Mouse (Mus musculus) effector memory CD4-positive, alpha-beta T cell, adult 7 months (primary cell): ENCODE results near the gene Atp6ap1. TPM values are rescaled to one million over a fixed set of nuclear protein-coding genes. Genes with fewer than 3 reads are reported as not detected.

Experiments used
- polyA plus RNA-seq: library from polyadenylated mRNA; unstranded; fragments of 100-300 nt; shearing (Covaris generic); gene quantifications from one replicate; pipeline ENCODE4 v1.2.1, GENCODE M21; 2017

Gene Atp6ap1
- 138 TPM for polyA plus RNA-seq

GRCm38 (mm10) chrX:74296538-74297448 is at the start of gene Atp6ap1:
Gene Atp6ap1, plus strand, starts transcription at chrX:74297097.

GRCm38 (mm10) chrX:74249615-74250014 is 47.3 kb upstream of the Atp6ap1 start, which contains the start of gene Flna:
Gene Flna, minus strand, starts transcription at chrX:74249820.

GRCm38 (mm10) chrX:74254153-74254887 is 42.6 kb upstream of the Atp6ap1 start, which contains the start of gene Emd:
Gene Emd, plus strand, starts transcription at chrX:74254687.

GRCm38 (mm10) chrX:74270062-74270901 is 26.6 kb upstream of the Atp6ap1 start, which contains the start of gene Rpl10:
Gene Rpl10, plus strand, starts transcription at chrX:74270812.

GRCm38 (mm10) chrX:74281732-74282394 is 15.0 kb upstream of the Atp6ap1 start, which contains the start of the genes Taz and Dnase1l1:
Gene Taz, plus strand, starts transcription at chrX:74281912.
Gene Dnase1l1, minus strand, starts transcription at chrX:74282337.

GRCm38 (mm10) chrX:74304867-74305700 is 8.2 kb downstream of the Atp6ap1 start, which contains the start of gene Gdi1:
Gene Gdi1, plus strand, starts transcription at chrX:74304998.

GRCm38 (mm10) chrX:74312540-74313464 is 15.9 kb downstream of the Atp6ap1 start, which contains the start of gene Fam50a:
Gene Fam50a, plus strand, starts transcription at chrX:74313033.

GRCm38 (mm10) chrX:74328725-74329161 is 31.8 kb downstream of the Atp6ap1 start, which contains the start of gene Plxna3:
Gene Plxna3, plus strand, starts transcription at chrX:74329066.

GRCm38 (mm10) chrX:74353467-74353770 is 56.5 kb downstream of the Atp6ap1 start, which contains the start of gene Lage3:
Gene Lage3, minus strand, starts transcription at chrX:74353618.

Other genes starting within 250 kb of the Atp6ap1 start
- gene Opn1mw, start 169.6 kb upstream of the Atp6ap1 start, polyA plus RNA-seq = not detected
- gene Mecp2, start 161.7 kb upstream of the Atp6ap1 start, polyA plus RNA-seq = 53.0 TPM
- not detected for gene Tex28, start 129.3 kb upstream of the Atp6ap1 start, polyA plus RNA-seq
- not detected for gene Tktl1, start 119.8 kb upstream of the Atp6ap1 start, polyA plus RNA-seq
- gene Flna, start 47.3 kb upstream of the Atp6ap1 start, polyA plus RNA-seq = 384 TPM
- gene Emd, start 42.4 kb upstream of the Atp6ap1 start, polyA plus RNA-seq = 81.4 TPM
- gene Rpl10, start 26.3 kb upstream of the Atp6ap1 start, polyA plus RNA-seq = 111 TPM
- gene Taz, start 15.2 kb upstream of the Atp6ap1 start, polyA plus RNA-seq = 109 TPM
- 18.5 TPM for gene Dnase1l1, start 14.8 kb upstream of the Atp6ap1 start, polyA plus RNA-seq
- gene Gdi1, start 7.9 kb downstream of the Atp6ap1 start, polyA plus RNA-seq = 206 TPM
- gene Fam50a, start 15.9 kb downstream of the Atp6ap1 start, polyA plus RNA-seq = 57.9 TPM
- 1.1 TPM for gene Plxna3, start 32.0 kb downstream of the Atp6ap1 start, polyA plus RNA-seq
- 15.3 TPM for gene Lage3, start 56.5 kb downstream of the Atp6ap1 start, polyA plus RNA-seq
- gene Ubl4a, start 76.1 kb downstream of the Atp6ap1 start, polyA plus RNA-seq = 39.3 TPM
- gene Slc10a3, start 76.3 kb downstream of the Atp6ap1 start, polyA plus RNA-seq = 27.0 TPM
- 15.6 TPM for gene Fam3a, start 96.2 kb downstream of the Atp6ap1 start, polyA plus RNA-seq
- 33.0 TPM for gene Ikbkg, start 96.2 kb downstream of the Atp6ap1 start, polyA plus RNA-seq
- gene G6pdx, start 132.1 kb downstream of the Atp6ap1 start, polyA plus RNA-seq = 49.1 TPM
- gene Gm6880, start 184.3 kb downstream of the Atp6ap1 start, polyA plus RNA-seq = not detected